ENCODE assay signal across 9 mouse cellular contexts in genomic region chr4:133055163-133055951, GRCm38 (mm10). TPM values are rescaled to one million over a fixed set of nuclear protein-coding genes. Genes with fewer than 3 reads are reported as not detected.
DNase-seq lines count a peak whose midpoint lies in the region; ATAC-seq lines count a peak whose summit lies in the region.
"Had no signal": no experiment of that assay in that cellular context is flagged by ENCODE, and none has a peak within 500 bp of the region (broad histone marks: within the 10 kb centered on the region; RNA-seq: fewer than 3 reads in every experiment).

No protein-coding gene starts in this region.

- WGBS in lung, embryonic 16.5 days = 58% methylated on average over 8 of the region's 8 CpGs
- WGBS in embryonic facial prominence, embryonic 11.5 days = 70% methylated on average over 8 of the region's 8 CpGs
- WGBS in hindbrain, embryonic 13.5 days = 80% methylated on average over 8 of the region's 8 CpGs
- 73% methylated on average over 8 of the region's 8 CpGs for WGBS in neural tube, embryonic 15.5 days

- H3K27me3 ChIP-seq in lung, embryonic 16.5 days (ENCODE audit: control insufficient read depth, insufficient read depth, low read depth, low read length) = no peaks in the 10 kb centered on the region
- H3K27me3 ChIP-seq in embryonic facial prominence, embryonic 11.5 days (ENCODE audit: control insufficient read depth, insufficient read depth, low read length) = no peaks in the 10 kb centered on the region
- no peaks in the 10 kb centered on the region for H3K27me3 ChIP-seq in hindbrain, embryonic 13.5 days
- no peaks in the 10 kb centered on the region for H3K27me3 ChIP-seq in neural tube, embryonic 15.5 days (replicated peaks)

- peaks cover 56% of the 10 kb centered on the region for H3K4me1 ChIP-seq in lung, embryonic 16.5 days (replicated peaks; ENCODE audit: control insufficient read depth, insufficient read depth, low read length)
- H3K4me1 ChIP-seq in embryonic facial prominence, embryonic 11.5 days (ENCODE audit: control insufficient read depth, insufficient read depth, low read length) = peaks cover 35% of the 10 kb centered on the region
- H3K4me1 ChIP-seq in hindbrain, embryonic 13.5 days (replicated peaks) = peaks cover 79% of the 10 kb centered on the region
- H3K4me1 ChIP-seq in neural tube, embryonic 15.5 days = peaks cover 73% of the 10 kb centered on the region

- no peak for DNase-seq in lung, postnatal 14 days
- DNase-seq in embryonic facial prominence, embryonic 11.5 days (ENCODE audit: low spot score) = no peak
- DNase-seq in urinary bladder, postnatal 25 days (ENCODE audit: low spot score) = no peak
- DNase-seq in cerebellum, adult 8-10 months = no peak
- no peak for DNase-seq in layer of hippocampus, postnatal 10 days (ENCODE audit: low spot score in 2 of 2)
- DNase-seq: left cerebral cortex, postnatal 4 days had no signal

- H3K4me2 ChIP-seq in lung, embryonic 16.5 days (ENCODE audit: low read depth, low read length) = 0 out of 2 replicates have a peak overlapping the region, but pooled peaks have one; percentile 35
- H3K4me2 ChIP-seq in embryonic facial prominence, embryonic 11.5 days (ENCODE audit: low read depth, low read length) = no peak overlapping the region; the same call in 1 of the 2 replicates
- H3K4me2 ChIP-seq in hindbrain, embryonic 13.5 days = no peak overlapping the region
- H3K4me2 ChIP-seq in neural tube, embryonic 15.5 days = no peak overlapping the region

- no peaks in the 10 kb centered on the region for H3K9me3 ChIP-seq in lung, embryonic 16.5 days (ENCODE audit: control insufficient read depth, low read length)
- no peaks in the 10 kb centered on the region for H3K9me3 ChIP-seq in embryonic facial prominence, embryonic 11.5 days (replicated peaks; ENCODE audit: control insufficient read depth, low read length)
- H3K9me3 ChIP-seq in hindbrain, embryonic 13.5 days = no peaks in the 10 kb centered on the region
- H3K9me3 ChIP-seq in neural tube, embryonic 15.5 days (replicated peaks) = no peaks in the 10 kb centered on the region

- H3K36me3 ChIP-seq in lung, embryonic 16.5 days (ENCODE audit: control insufficient read depth, insufficient read depth, low read length) = peaks cover 2% of the 10 kb centered on the region; the same call in 1 of the 2 replicates
- H3K36me3 ChIP-seq in embryonic facial prominence, embryonic 11.5 days (replicated peaks; ENCODE audit: control insufficient read depth, insufficient read depth, low read depth, low read length) = no peaks in the 10 kb centered on the region
- H3K36me3 ChIP-seq in hindbrain, embryonic 13.5 days = peaks cover 20% of the 10 kb centered on the region
- no peaks in the 10 kb centered on the region; the same call in 1 of the 2 replicates for H3K36me3 ChIP-seq in neural tube, embryonic 15.5 days

- peak overlapping the region; percentile 3; the same call in 1 of the 2 replicates for H3K9ac ChIP-seq in lung, embryonic 16.5 days (ENCODE audit: low read length)
- no peak overlapping the region for H3K9ac ChIP-seq in embryonic facial prominence, embryonic 11.5 days (replicated peaks; ENCODE audit: low read length)
- peak overlapping the region; percentile 1; the same call in 1 of the 2 replicates for H3K9ac ChIP-seq in hindbrain, embryonic 13.5 days
- H3K9ac ChIP-seq in neural tube, embryonic 15.5 days (replicated peaks) = no peak overlapping the region

- peak; percentile 32 for ATAC-seq in lung, embryonic 16.5 days (ENCODE audit: low read depth)
- ATAC-seq in embryonic facial prominence, embryonic 11.5 days (replicated peaks; ENCODE audit: insufficient number of reproducible peaks, low FRiP score, low TSS enrichment, low read depth) = peak; percentile 10; the same call in 1 of the 2 replicates
- no peak for ATAC-seq in hindbrain, embryonic 13.5 days (ENCODE audit: low FRiP score)
- no peak for ATAC-seq in neural tube, embryonic 15.5 days (ENCODE audit: low FRiP score)

- peak overlapping the region; percentile 91 for H3K27ac ChIP-seq in lung, embryonic 16.5 days (ENCODE audit: low read length)
- H3K27ac ChIP-seq in embryonic facial prominence, embryonic 11.5 days (replicated peaks; ENCODE audit: low read depth, low read length) = peak overlapping the region; percentile 65; the same call in 1 of the 2 replicates
- H3K27ac ChIP-seq in hindbrain, embryonic 13.5 days = peak overlapping the region; percentile 72
- peak overlapping the region; percentile 24 for H3K27ac ChIP-seq in neural tube, embryonic 15.5 days (replicated peaks)

- H3K4me3 ChIP-seq in lung, embryonic 16.5 days (ENCODE audit: low read length) = no peak overlapping the region
- no peak overlapping the region for H3K4me3 ChIP-seq in embryonic facial prominence, embryonic 11.5 days (ENCODE audit: low read depth, low read length)
- H3K4me3 ChIP-seq in hindbrain, embryonic 13.5 days = no peak overlapping the region
- no peak overlapping the region for H3K4me3 ChIP-seq in neural tube, embryonic 15.5 days (replicated peaks)

RNA-seq across cellular contexts. Expression of gene Ahdc1, which starts 44.3 kb away (rescaled TPM):
- polyA plus RNA-seq in lung, embryonic 16.5 days (2015; fragmentation: Nextera tagmentation; extraction: Ambion mirVana) = 8.0 and 8.2 TPM in 2 replicates
- 6.6 and 7.7 TPM in 2 replicates for polyA plus RNA-seq in embryonic facial prominence, embryonic 11.5 days (2014; fragmentation: Nextera tagmentation; extraction: Ambion mirVana)
- polyA plus RNA-seq in hindbrain, embryonic 13.5 days (2015; fragmentation: Nextera tagmentation; extraction: Ambion mirVana) = 11.0 and 12.5 TPM in 2 replicates
- polyA plus RNA-seq in neural tube, embryonic 15.5 days (2015; fragmentation: Nextera tagmentation; extraction: Ambion mirVana) = 11.0 TPM in 2 replicates
- 100 to 1,000 TPM in 1 of 2 experiments, 10 to 100 TPM in 1; 98.1 to 103 TPM for total RNA-seq in layer of hippocampus, postnatal 10 days (2021)

Comparison
In these comparisons a context has a peak if more than half of its experiments do, and no peak if none do; other contexts are left out.
1. ATAC-seq: peak in lung, embryonic 16.5 days (single experiment) and embryonic facial prominence, embryonic 11.5 days (single experiment); none in hindbrain, embryonic 13.5 days (single experiment) and neural tube, embryonic 15.5 days (single experiment).
2. H3K27ac ChIP-seq: peak in every context shown above with its lines; median percentile 91 in lung, embryonic 16.5 days; 72 in hindbrain, embryonic 13.5 days; 65 in embryonic facial prominence, embryonic 11.5 days; 24 in neural tube, embryonic 15.5 days.
3. H3K9ac ChIP-seq: peak in lung, embryonic 16.5 days (single experiment) and hindbrain, embryonic 13.5 days (single experiment); none in embryonic facial prominence, embryonic 11.5 days (single experiment) and neural tube, embryonic 15.5 days (single experiment).